Mouse (Mus musculus): ENCODE measurements around the gene Epor.

DNA sequence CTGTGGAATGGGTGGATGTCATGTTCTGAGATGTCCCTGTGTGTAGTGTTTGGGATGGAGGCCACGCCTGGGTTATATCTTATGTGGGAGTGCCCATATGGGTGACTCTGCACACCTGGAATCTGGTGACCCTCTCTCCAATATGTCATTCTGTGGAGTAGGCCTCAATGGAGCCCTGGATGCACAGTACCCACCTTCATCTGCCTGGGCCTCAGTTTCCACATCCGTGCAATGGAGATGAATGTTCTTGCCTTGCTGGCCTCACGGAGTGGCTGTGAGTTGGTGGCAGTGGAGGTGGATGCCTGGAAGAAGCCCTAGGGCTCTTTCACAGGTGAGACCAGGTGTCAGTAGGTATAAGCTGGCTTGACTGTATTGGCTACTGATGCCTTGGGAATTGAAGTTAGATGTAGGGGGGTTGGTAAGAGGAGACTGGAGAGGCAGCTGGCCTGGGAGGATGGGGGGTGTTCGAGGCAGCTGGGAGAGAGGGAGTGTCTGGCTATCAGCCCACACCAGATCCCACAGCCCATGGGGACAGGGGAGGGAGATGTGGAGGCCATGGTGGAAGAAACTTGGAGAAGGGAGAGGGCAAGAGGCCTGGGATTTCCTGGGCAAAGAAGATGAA lies 25.0 kb downstream of the Epor start:
- no peak for TF ChIP-seq CTCF (IDR thresholded peaks at IDR 0.05)
- TF ChIP-seq POLR2A (IDR thresholded peaks at IDR 0.05; ENCODE audit: insufficient read depth, low read depth, low read length), result no peak
